Mouse (Mus musculus) heart, embryonic 14.5 days (tissue): ENCODE data around the gene Cep112. TPM values are rescaled to one million over a fixed set of nuclear protein-coding genes. Genes with fewer than 3 reads are reported as not detected.

Experiments
- ATAC-seq: fragments of 200-750 bp; cut with Nextera tagmentation; 2 replicates; pipeline ENCODE4 v1.8.0; 2017; ENCODE audit warnings: low read depth, moderate TSS enrichment; ENCODE audit not compliant: insufficient number of reproducible peaks, insufficient read depth, low FRiP score
- H3K27ac ChIP-seq, 2 experiments: fragments of 200-500 bp in 1 of 2; fragments of 300-500 bp in 1 of 2; sonication (generic) in 1 of 2; replicated peaks in 1 of 2; 2 replicates each; pipeline ENCODE4 v1.5.1; 2012 to 2014; ENCODE audit warnings: low read depth in 2 of 2, low read length in 2 of 2, control low read depth in 1 of 2, mild to moderate bottlenecking in 1 of 2, mixed read lengths in 1 of 2; ENCODE audit not compliant: control insufficient read depth in 1 of 2, insufficient read depth in 1 of 2
- H3K27me3 ChIP-seq: fragments of 300-500 bp; sonication (generic); 2 replicates; pipeline ENCODE4 v1.6.1; 2014; ENCODE audit warnings: mild to moderate bottlenecking, low read length, control low read depth; ENCODE audit not compliant: control insufficient read depth, insufficient read depth
- H3K36me3 ChIP-seq: fragments of 300-500 bp; sonication (generic); 2 replicates; pipeline ENCODE4 v1.6.1; 2014; ENCODE audit warnings: mild to moderate bottlenecking, control low read depth, low read length, mixed read lengths; ENCODE audit not compliant: control insufficient read depth, insufficient read depth
- H3K4me1 ChIP-seq, 2 experiments: fragments of 200-500 bp in 1 of 2; fragments of 300-500 bp in 1 of 2; sonication (generic) in 1 of 2; 2 replicates each; pipeline ENCODE4 v1.6.1; 2012 to 2014; ENCODE audit warnings: low read length in 2 of 2, control low read depth in 1 of 2, mixed read lengths in 1 of 2; ENCODE audit not compliant: control insufficient read depth in 2 of 2, insufficient read depth in 2 of 2
- H3K4me2 ChIP-seq: fragments of 300-500 bp; sonication (generic); 2 replicates; pipeline ENCODE4 v1.6.1; 2014; ENCODE audit warnings: mild to moderate bottlenecking, low read length
- H3K4me3 ChIP-seq, 2 experiments: fragments of 200-500 bp in 1 of 2; fragments of 300-500 bp in 1 of 2; sonication (generic) in 1 of 2; 2 replicates each; pipeline ENCODE4 v1.5.1; 2012 to 2014; ENCODE audit warnings: low read length in 2 of 2, mild to moderate bottlenecking in 2 of 2, control low read depth in 1 of 2, low read depth in 1 of 2, moderate library complexity in 1 of 2; ENCODE audit not compliant: control insufficient read depth in 1 of 2, insufficient read depth in 1 of 2
- H3K9ac ChIP-seq: fragments of 300-500 bp; sonication (generic); 2 replicates; pipeline ENCODE4 v1.6.1; 2014; ENCODE audit warnings: mild to moderate bottlenecking, low read length
- H3K9me3 ChIP-seq: fragments of 300-500 bp; sonication (generic); 2 replicates; pipeline ENCODE4 v1.6.1; 2016; ENCODE audit warnings: low read length, control low read depth; ENCODE audit not compliant: control insufficient read depth
- WGBS: fragments of 180-500 bp; shearing (Covaris S2); extraction: QIAGEN DNeasy Blood & Tissue Kit; methylation state at CpG from one replicate; pipeline ENCODE4 v1.1.7; 2014; 5-methylcytosine and 5-hydroxymethylcytosine counted together
- polyA plus RNA-seq: library from polyadenylated mRNA; unstranded; fragments of >200 nt; fragmentation: Nextera tagmentation; extraction: Ambion mirVana; gene quantifications from 2 replicates; pipeline ENCODE4 v1.2.1, GENCODE M21; 2014

Cep112 gene
- polyA plus RNA-seq, 1 experiment from 2014 or later, result 9.2 TPM

GRCm38 (mm10) chr11:108900718-108901488, 475.9 kb downstream of the Cep112 start:
- ATAC-seq, result no peak
- Histone ChIP-seq H3K4me3 (no peak overlapping the region), H3K27me3 (no peaks in the 10 kb centered on the region), H3K36me3 (no peaks in the 10 kb centered on the region), H3K27ac (no peak overlapping the region), H3K4me2 (no peak overlapping the region), H3K9me3 (no peaks in the 10 kb centered on the region), H3K4me1 (peaks cover 5 to 7% of the 10 kb centered on the region in 2 experiments), H3K9ac (no peak overlapping the region)
- WGBS, result 87% methylated on average over 9 of the region's 10 CpGs

GRCm38 (mm10) chr11:108901670-108902069, 476.7 kb downstream of the Cep112 start:
- Histone ChIP-seq H3K4me3 (no peak overlapping the region), H3K27me3 (no peaks in the 10 kb centered on the region; the same call in 1 of the 2 replicates), H3K36me3 (no peaks in the 10 kb centered on the region), H3K4me1 (peaks cover 5 to 7% of the 10 kb centered on the region in 2 experiments), H3K4me2 (no peak overlapping the region), H3K27ac (no peak overlapping the region), H3K9me3 (no peaks in the 10 kb centered on the region), H3K9ac (no peak overlapping the region)
- no peak for ATAC-seq
- WGBS, result 75% methylated on average over 7 of the region's 7 CpGs

GRCm38 (mm10) chr11:108902303-108902702, 477.3 kb downstream of the Cep112 start:
- 75% methylated on average over 4 of the region's 4 CpGs for WGBS
- ATAC-seq, result no peak
- no peaks in the 10 kb centered on the region for H3K36me3 ChIP-seq
- no peak overlapping the region for H3K4me2 ChIP-seq
- peaks cover 5 to 7% of the 10 kb centered on the region in 2 experiments for H3K4me1 ChIP-seq
- H3K4me3 ChIP-seq, result no peak overlapping the region
- no peak overlapping the region for H3K9ac ChIP-seq
- no peaks in the 10 kb centered on the region for H3K9me3 ChIP-seq
- no peak overlapping the region for H3K27ac ChIP-seq
- H3K27me3 ChIP-seq, result no peaks in the 10 kb centered on the region; the same call in 1 of the 2 replicates

- 41% methylated on average over 7 of the region's 7 CpGs for WGBS
- Histone ChIP-seq H3K4me1 (peaks cover 10 to 17% of the 10 kb centered on the region in 2 experiments; a peak in 3 of 4 replicates), H3K36me3 (no peaks in the 10 kb centered on the region), H3K27me3 (peaks cover 17% of the 10 kb centered on the region), H3K9ac (no peak overlapping the region), H3K27ac (no peak overlapping the region), H3K4me3 (no peak overlapping the region), H3K9me3 (no peaks in the 10 kb centered on the region), H3K4me2 (no peak overlapping the region)
- ATAC-seq, result no peak
These were observed 481.7 kb downstream of the Cep112 start for GRCm38 (mm10) chr11:108906590-108907254.

- 6% methylated on average over 24 of the region's 24 CpGs for WGBS
- H3K4me3 ChIP-seq, result peak overlapping the region; percentile 9 to 26
- H3K36me3 ChIP-seq, result no peaks in the 10 kb centered on the region
- H3K27me3 ChIP-seq, result peaks cover 17% of the 10 kb centered on the region
- no peaks in the 10 kb centered on the region for H3K9me3 ChIP-seq
- H3K4me1 ChIP-seq, result peaks cover 10 to 17% of the 10 kb centered on the region in 2 experiments; a peak in 3 of 4 replicates
- peak overlapping the region; percentile 68 for H3K4me2 ChIP-seq
- ATAC-seq, result no peak; the same call in 1 of the 2 replicates
- H3K27ac ChIP-seq, result no peak overlapping the region
- H3K9ac ChIP-seq, result peak overlapping the region; percentile 6
These were observed 484.6 kb downstream of the Cep112 start for GRCm38 (mm10) chr11:108909396-108910195.

Other genes with a start within 250 kb of the Cep112 start
- gene Apoh, start 81.8 kb upstream of the Cep112 start, polyA plus RNA-seq, result 0.22 TPM in 1 of 2 replicates, not detected in the other
- gene Prkca, start 81.3 kb upstream of the Cep112 start, polyA plus RNA-seq, result 20.6 and 21.4 TPM in 2 replicates